Mouse (Mus musculus) hindbrain, embryonic 10.5 days (tissue): ENCODE measurements around the gene Fgf6. TPM values are rescaled to one million over a fixed set of nuclear protein-coding genes. Genes with fewer than 3 reads are reported as not detected.

Experiments used
- DNase-seq: peaks from one replicate; pipeline ENCODE4 v3.0.0-alpha.2; 2017; ENCODE audit warnings: low spot score
- H3K27ac ChIP-seq: fragments of 300-500 bp; sonication (generic); 2 replicates; pipeline ENCODE4 v1.5.1; 2016; ENCODE audit warnings: mild to moderate bottlenecking, moderate library complexity
- H3K27me3 ChIP-seq: fragments of 300-500 bp; sonication (generic); 2 replicates; pipeline ENCODE4 v1.6.1; 2016; ENCODE audit warnings: mild to moderate bottlenecking; ENCODE audit not compliant: poor library complexity, insufficient read depth, severe bottlenecking
- H3K36me3 ChIP-seq: fragments of 300-500 bp; sonication (generic); 2 replicates; pipeline ENCODE4 v1.6.1; 2016; ENCODE audit warnings: mild to moderate bottlenecking, moderate library complexity
- H3K4me1 ChIP-seq: fragments of 300-500 bp; sonication (generic); replicated peaks from 2 replicates; pipeline ENCODE4 v1.6.1; 2016; ENCODE audit warnings: mild to moderate bottlenecking
- H3K4me3 ChIP-seq: fragments of 300-500 bp; sonication (generic); 2 replicates; pipeline ENCODE4 v1.5.1; 2016; ENCODE audit warnings: mild to moderate bottlenecking, moderate library complexity
- H3K9me3 ChIP-seq: fragments of 300-500 bp; sonication (generic); 2 replicates; pipeline ENCODE4 v1.6.1; 2016; ENCODE audit warnings: mild to moderate bottlenecking, moderate library complexity
- WGBS: fragments of 180-500 bp; shearing (Covaris S2); methylation state at CpG from one replicate; pipeline ENCODE4 v1.1.7; 2016; 5-methylcytosine and 5-hydroxymethylcytosine counted together
- polyA plus RNA-seq: library from polyadenylated mRNA; unstranded; fragments of >200 nt; fragmentation: Nextera tagmentation; extraction: Ambion mirVana; gene quantifications from 2 replicates; pipeline ENCODE4 v1.2.1, GENCODE M21; 2016

Gene Fgf6
- polyA plus RNA-seq, 1 experiment from 2014 or later: not detected

- 72% methylated on average over 7 of the region's 7 CpGs for WGBS
- no peak for DNase-seq
- Histone ChIP-seq H3K36me3 (no peaks in the 10 kb centered on the region), H3K27me3 (peaks cover 25% of the 10 kb centered on the region), H3K9me3 (no peaks in the 10 kb centered on the region), H3K4me3 (no peak overlapping the region), H3K4me1 (peaks cover 11% of the 10 kb centered on the region), H3K27ac (no peak overlapping the region)
These were observed 9.4 kb downstream of the Fgf6 start for GRCm38 (mm10) chr6:127024836-127025235.

GRCm38 (mm10) chr6:127034760-127035159, 19.4 kb downstream of the Fgf6 start:
- Histone ChIP-seq H3K27ac (no peak overlapping the region), H3K4me3 (peak overlapping the region; percentile 24; the same call in 1 of the 2 replicates), H3K27me3 (no peaks in the 10 kb centered on the region), H3K9me3 (no peaks in the 10 kb centered on the region), H3K36me3 (no peaks in the 10 kb centered on the region), H3K4me1 (no peaks in the 10 kb centered on the region)
- WGBS: 47% methylated on average over 10 of the region's 10 CpGs
- DNase-seq: peak; percentile 38

GRCm38 (mm10) chr6:127044909-127045308, 29.5 kb downstream of the Fgf6 start:
- DNase-seq: no peak
- no peaks in the 10 kb centered on the region for H3K36me3 ChIP-seq
- no peaks in the 10 kb centered on the region for H3K9me3 ChIP-seq
- no peaks in the 10 kb centered on the region for H3K4me1 ChIP-seq
- H3K4me3 ChIP-seq: no peak overlapping the region
- H3K27me3 ChIP-seq: no peaks in the 10 kb centered on the region
- no peak overlapping the region for H3K27ac ChIP-seq
- WGBS: 67% methylated on average over 6 of the region's 6 CpGs

GRCm38 (mm10) chr6:127050847-127051246, 35.5 kb downstream of the Fgf6 start:
- H3K4me3 ChIP-seq: no peak overlapping the region
- peak; percentile 44 for DNase-seq
- H3K27me3 ChIP-seq: no peaks in the 10 kb centered on the region
- H3K4me1 ChIP-seq: no peaks in the 10 kb centered on the region
- no peak overlapping the region; the same call in 1 of the 2 replicates for H3K27ac ChIP-seq
- H3K36me3 ChIP-seq: no peaks in the 10 kb centered on the region
- WGBS: 62% methylated on average over 4 of the region's 4 CpGs
- no peaks in the 10 kb centered on the region for H3K9me3 ChIP-seq

- no peaks in the 10 kb centered on the region for H3K4me1 ChIP-seq
- 89% methylated on average over 12 of the region's 12 CpGs for WGBS
- no peak overlapping the region for H3K4me3 ChIP-seq
- no peak for DNase-seq
- no peak overlapping the region for H3K27ac ChIP-seq
- no peaks in the 10 kb centered on the region for H3K27me3 ChIP-seq
- no peaks in the 10 kb centered on the region for H3K36me3 ChIP-seq
- no peaks in the 10 kb centered on the region for H3K9me3 ChIP-seq
These were observed 41.7 kb downstream of the Fgf6 start for GRCm38 (mm10) chr6:127056990-127057588.

- no peak overlapping the region for H3K4me3 ChIP-seq
- H3K27ac ChIP-seq: no peak overlapping the region
- no peaks in the 10 kb centered on the region for H3K36me3 ChIP-seq
- H3K4me1 ChIP-seq: peaks cover 5% of the 10 kb centered on the region
- H3K9me3 ChIP-seq: no peaks in the 10 kb centered on the region
- peaks cover 8% of the 10 kb centered on the region for H3K27me3 ChIP-seq
- no peak for DNase-seq
- WGBS: 85% methylated on average over 4 of the region's 4 CpGs
These were observed 44.6 kb downstream of the Fgf6 start for GRCm38 (mm10) chr6:127059975-127060374.

- Histone ChIP-seq H3K27me3 (peaks cover 23% of the 10 kb centered on the region), H3K9me3 (no peaks in the 10 kb centered on the region), H3K36me3 (no peaks in the 10 kb centered on the region), H3K4me1 (peaks cover 7% of the 10 kb centered on the region), H3K27ac (no peak overlapping the region), H3K4me3 (no peak overlapping the region)
- 78% methylated on average over 3 of the region's 3 CpGs for WGBS
- no peak for DNase-seq
These were observed 48.5 kb downstream of the Fgf6 start for GRCm38 (mm10) chr6:127063915-127064314.

GRCm38 (mm10) chr6:127064815-127065214, 49.4 kb downstream of the Fgf6 start:
- Histone ChIP-seq H3K9me3 (no peaks in the 10 kb centered on the region), H3K27ac (peak overlapping the region; percentile 64), H3K4me1 (peaks cover 7% of the 10 kb centered on the region), H3K4me3 (peak overlapping the region; percentile 33), H3K27me3 (peaks cover 23% of the 10 kb centered on the region), H3K36me3 (no peaks in the 10 kb centered on the region)
- peak; percentile 27 for DNase-seq
- WGBS: 8% methylated on average over 14 of the region's 14 CpGs

GRCm38 (mm10) chr6:127072817-127073216, 57.4 kb downstream of the Fgf6 start, which contains the start of gene Fgf23:
TSS of gene Fgf23 (plus strand) at chr6:127072902.
- H3K9me3 ChIP-seq: no peaks in the 10 kb centered on the region
- no peak within 1 kb of the TSS; the same call in 1 of the 2 replicates for H3K27ac ChIP-seq
- H3K36me3 ChIP-seq: no peaks in the 10 kb centered on the region
- 15% methylated on average over 5 of the region's 5 CpGs for WGBS
- DNase-seq: peak; percentile 50
- peaks cover 10% of the 10 kb centered on the region for H3K4me1 ChIP-seq
- peaks cover 7% of the 10 kb centered on the region; the same call in 1 of the 2 replicates for H3K27me3 ChIP-seq
- no peak within 1 kb of the TSS; the same call in 1 of the 2 replicates for H3K4me3 ChIP-seq

Other genes starting within 250 kb of the Fgf6 start
- 185 and 192 TPM in 2 replicates for gene Ndufa9, start 166.4 kb upstream of the Fgf6 start, polyA plus RNA-seq
- gene Akap3, start 162.5 kb upstream of the Fgf6 start, polyA plus RNA-seq: 0.24 TPM in 1 of 2 replicates, not detected in the other
- 0.10 TPM in 1 of 2 replicates, not detected in the other for gene Dyrk4, start 93.7 kb upstream of the Fgf6 start, polyA plus RNA-seq
- 70.6 and 72.8 TPM in 2 replicates for gene Rad51ap1, start 76.0 kb upstream of the Fgf6 start, polyA plus RNA-seq
- gene D6Wsu163e, start 75.6 kb upstream of the Fgf6 start, polyA plus RNA-seq: 15.1 and 17.2 TPM in 2 replicates
- 0.08 and 0.11 TPM in 2 replicates for gene Fgf23, start 57.3 kb downstream of the Fgf6 start, polyA plus RNA-seq
- 6.9 and 7.4 TPM in 2 replicates for gene Tigar, start 94.0 kb downstream of the Fgf6 start, polyA plus RNA-seq
- gene Ccnd2, start 136.6 kb downstream of the Fgf6 start, polyA plus RNA-seq: 865 and 1,523 TPM in 2 replicates